Mouse (Mus musculus): ENCODE measurements at regions not wholly inside any gene's neighbourhood (a gene's known extent, or its start where the extent isn't known, plus 50 kb on each side); places are given as distances from the start of the nearest gene placed in this dataset.

DNA sequence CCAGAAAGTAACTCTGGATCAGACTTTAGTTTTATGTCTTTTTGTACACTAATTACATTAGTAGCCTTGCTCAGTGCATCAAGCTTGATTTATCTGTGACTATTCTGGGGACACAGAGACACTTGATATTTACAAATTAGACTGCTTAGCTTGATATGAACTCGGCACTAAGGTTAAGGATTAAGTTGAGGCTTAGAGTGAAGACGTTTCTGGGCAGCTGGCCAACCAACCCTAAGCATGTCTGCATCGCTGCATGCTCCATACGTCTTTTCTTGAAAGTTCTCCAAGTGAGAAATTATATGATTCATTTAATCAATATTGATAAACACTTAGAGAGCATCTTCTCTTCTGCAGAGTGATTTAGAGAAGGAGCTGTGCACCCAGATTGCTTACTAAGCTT lies 352.6 kb upstream of the Slitrk1 start:
- DNase-seq (ENCODE audit: extremely low spot score in 1 of 2, low spot score in 1 of 2): no peak

GRCm38 (mm10) chr14:109261990-109262389 lies 348.0 kb upstream of the Slitrk1 start:
- no peak for DNase-seq (ENCODE audit: extremely low spot score in 1 of 2, low spot score in 1 of 2)

DNA sequence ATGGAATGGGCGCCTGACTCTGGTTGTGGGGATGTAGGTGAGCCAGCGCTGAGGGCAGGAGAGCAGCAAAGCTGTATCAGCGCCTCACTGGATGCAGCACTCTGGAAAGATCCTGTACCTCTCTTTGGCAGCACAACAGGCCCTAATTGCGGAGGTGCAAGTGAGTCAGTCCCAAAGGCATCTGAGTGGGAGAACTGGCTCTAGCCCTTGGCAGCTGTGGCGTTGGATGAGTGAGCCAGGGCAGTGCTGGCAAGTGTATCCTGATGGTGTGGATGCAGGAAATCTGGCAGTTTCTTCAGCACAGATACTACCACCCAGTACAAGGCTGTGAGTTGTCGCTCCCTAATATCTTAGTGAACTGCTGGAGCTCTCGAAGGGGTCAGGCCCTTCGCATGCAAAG lies 300.9 kb upstream of the Slitrk1 start:
- DNase-seq (ENCODE audit: extremely low spot score in 1 of 2, low spot score in 1 of 2): peak; percentile 1 to 7

- no peak for DNase-seq (ENCODE audit: extremely low spot score in 1 of 2, low spot score in 1 of 2)
Measured at GRCm38 (mm10) chr14:109180029-109180585, 266.1 kb upstream of the Slitrk1 start.

GRCm38 (mm10) chr14:109176602-109177179 lies 262.7 kb upstream of the Slitrk1 start:
- DNase-seq (ENCODE audit: extremely low spot score in 1 of 2, low spot score in 1 of 2): no peak

DNA sequence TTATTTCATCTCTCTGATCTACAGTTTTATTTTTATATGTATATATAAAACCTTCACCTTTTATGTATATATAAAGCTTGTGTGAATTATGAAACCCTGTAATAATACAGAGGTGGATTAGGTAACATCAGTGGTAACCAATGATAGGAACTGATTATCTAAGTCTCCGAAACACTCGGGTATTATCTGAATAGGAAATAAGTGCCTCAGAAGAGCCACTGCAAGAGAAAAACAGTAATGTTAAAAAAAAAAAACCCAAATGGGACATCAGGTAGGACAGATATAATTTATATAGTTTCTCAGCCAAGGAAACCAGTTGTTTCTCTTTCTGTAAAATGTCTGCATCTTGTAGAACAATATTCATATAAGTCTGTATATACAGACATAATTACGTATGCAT lies 261.9 kb upstream of the Slitrk1 start:
- DNase-seq (ENCODE audit: extremely low spot score in 1 of 2, low spot score in 1 of 2): no peak
